Mouse (Mus musculus): ENCODE results near the gene Rgma. TPM values are rescaled to one million over a fixed set of nuclear protein-coding genes. Genes with fewer than 3 reads are reported as not detected.
A peak's percentile ranks its signal among the peaks of the same experiment; 100 is the strongest.

The Rgma gene
- polyA plus RNA-seq, 1 experiment from 2014 or later, result 40.5 TPM

GRCm38 (mm10) chr7:73376101-73377001 is 1.0 kb downstream of the Rgma start:
- Histone ChIP-seq H3K4me1 (replicated peaks; ENCODE audit: control insufficient read depth, insufficient read depth, low read length) (peaks cover 31% of the 10 kb centered on the region), H3K9ac (ENCODE audit: low read length) (peak overlapping the region; percentile 95)
- WGBS, result under 1% methylated on average over 39 of the region's 39 CpGs

GRCm38 (mm10) chr7:73377307-73377706 is 2.0 kb downstream of the Rgma start:
- H3K36me3 ChIP-seq (ENCODE audit: control insufficient read depth, insufficient read depth, low read length), result no peaks in the 10 kb centered on the region
- 15% methylated on average over 12 of the region's 12 CpGs for WGBS
- peak overlapping the region; percentile 95 for H3K9ac ChIP-seq (ENCODE audit: low read length)
- peak overlapping the region; percentile 76 for H3K4me3 ChIP-seq (ENCODE audit: low read depth, low read length)
- H3K9me3 ChIP-seq (ENCODE audit: control insufficient read depth, low read length), result no peaks in the 10 kb centered on the region
- peak; percentile 62 for DNase-seq (ENCODE audit: low spot score)
- peaks cover 26% of the 10 kb centered on the region for H3K4me1 ChIP-seq (replicated peaks; ENCODE audit: control insufficient read depth, insufficient read depth, low read length)
- peaks cover 4% of the 10 kb centered on the region; the same call in 1 of the 2 replicates for H3K27me3 ChIP-seq (ENCODE audit: control insufficient read depth, insufficient read depth, low read length)
- H3K27ac ChIP-seq (ENCODE audit: low read depth, low read length), result no peak overlapping the region
- ATAC-seq (replicated peaks; ENCODE audit: low FRiP score), result no peak
- peak overlapping the region; percentile 88 for H3K4me2 ChIP-seq (ENCODE audit: low read depth, low read length, severe bottlenecking)

More at GRCm38 (mm10) chr7:73376101-73377001, 1.0 kb downstream of the Rgma start:
- no peaks in the 10 kb centered on the region for H3K9me3 ChIP-seq (ENCODE audit: control insufficient read depth, low read length)
- H3K27me3 ChIP-seq (ENCODE audit: control insufficient read depth, insufficient read depth, low read length), result peaks cover 4% of the 10 kb centered on the region; the same call in 1 of the 2 replicates
- peak overlapping the region; percentile 88 for H3K4me2 ChIP-seq (ENCODE audit: low read depth, low read length, severe bottlenecking)
- H3K4me3 ChIP-seq (ENCODE audit: low read depth, low read length), result peak overlapping the region; percentile 76
- peak overlapping the region; percentile 86 for H3K27ac ChIP-seq (ENCODE audit: low read depth, low read length)
- ATAC-seq (replicated peaks; ENCODE audit: low FRiP score) (peak; percentile 29), DNase-seq (ENCODE audit: low spot score) (peak; percentile 77)
- H3K36me3 ChIP-seq (ENCODE audit: control insufficient read depth, insufficient read depth, low read length), result no peaks in the 10 kb centered on the region

- 61% methylated on average over 6 of the region's 6 CpGs for WGBS
- H3K9ac ChIP-seq (ENCODE audit: low read length), result peak overlapping the region; percentile 95
- H3K4me1 ChIP-seq (replicated peaks; ENCODE audit: control insufficient read depth, insufficient read depth, low read length), result peaks cover 22% of the 10 kb centered on the region
- DNase-seq (ENCODE audit: low spot score), result no peak
- H3K36me3 ChIP-seq (ENCODE audit: control insufficient read depth, insufficient read depth, low read length), result no peaks in the 10 kb centered on the region; the same call in 1 of the 2 replicates
- no peak overlapping the region for H3K27ac ChIP-seq (ENCODE audit: low read depth, low read length)
- H3K9me3 ChIP-seq (ENCODE audit: control insufficient read depth, low read length), result no peaks in the 10 kb centered on the region
- H3K4me3 ChIP-seq (ENCODE audit: low read depth, low read length), result peak overlapping the region; percentile 76
- ATAC-seq (replicated peaks; ENCODE audit: low FRiP score), result no peak
- H3K4me2 ChIP-seq (ENCODE audit: low read depth, low read length, severe bottlenecking), result peak overlapping the region; percentile 88
- peaks cover 4% of the 10 kb centered on the region; the same call in 1 of the 2 replicates for H3K27me3 ChIP-seq (ENCODE audit: control insufficient read depth, insufficient read depth, low read length)
These were observed 2.7 kb downstream of the Rgma start for GRCm38 (mm10) chr7:73378034-73378433.

GRCm38 (mm10) chr7:73382843-73383242 is 7.5 kb downstream of the Rgma start:
- H3K4me2 ChIP-seq (ENCODE audit: low read depth, low read length, severe bottlenecking), result no peak overlapping the region
- 87% methylated on average over 7 of the region's 7 CpGs for WGBS
- ATAC-seq (replicated peaks; ENCODE audit: low FRiP score) (no peak), DNase-seq (ENCODE audit: low spot score) (no peak)
- peaks cover under 1% of the 10 kb centered on the region; the same call in 1 of the 2 replicates for H3K36me3 ChIP-seq (ENCODE audit: control insufficient read depth, insufficient read depth, low read length)
- no peaks in the 10 kb centered on the region for H3K9me3 ChIP-seq (ENCODE audit: control insufficient read depth, low read length)
- no peaks in the 10 kb centered on the region for H3K27me3 ChIP-seq (ENCODE audit: control insufficient read depth, insufficient read depth, low read length)
- no peak overlapping the region for H3K27ac ChIP-seq (ENCODE audit: low read depth, low read length)
- H3K4me3 ChIP-seq (ENCODE audit: low read depth, low read length), result no peak overlapping the region
- H3K4me1 ChIP-seq (replicated peaks; ENCODE audit: control insufficient read depth, insufficient read depth, low read length), result peaks cover 18% of the 10 kb centered on the region
- H3K9ac ChIP-seq (ENCODE audit: low read length), result no peak overlapping the region

- WGBS, result 61% methylated on average over 2 of the region's 2 CpGs
- Histone ChIP-seq H3K4me1 (replicated peaks; ENCODE audit: control insufficient read depth, insufficient read depth, low read length) (peaks cover 22% of the 10 kb centered on the region), H3K4me2 (ENCODE audit: low read depth, low read length, severe bottlenecking) (no peak overlapping the region), H3K4me3 (ENCODE audit: low read depth, low read length) (no peak overlapping the region), H3K36me3 (ENCODE audit: control insufficient read depth, insufficient read depth, low read length) (peaks cover 6% of the 10 kb centered on the region; the same call in 1 of the 2 replicates), H3K9ac (ENCODE audit: low read length) (no peak overlapping the region), H3K27ac (ENCODE audit: low read depth, low read length) (no peak overlapping the region), H3K9me3 (ENCODE audit: control insufficient read depth, low read length) (no peaks in the 10 kb centered on the region), H3K27me3 (ENCODE audit: control insufficient read depth, insufficient read depth, low read length) (no peaks in the 10 kb centered on the region)
- DNase-seq (ENCODE audit: low spot score) (no peak), ATAC-seq (replicated peaks; ENCODE audit: low FRiP score) (no peak)
These were observed 13.6 kb downstream of the Rgma start for GRCm38 (mm10) chr7:73388866-73389265.

- no peaks in the 10 kb centered on the region for H3K9me3 ChIP-seq (ENCODE audit: control insufficient read depth, low read length)
- H3K9ac ChIP-seq (ENCODE audit: low read length), result no peak overlapping the region; the same call in 1 of the 2 replicates
- peaks cover 6% of the 10 kb centered on the region; the same call in 1 of the 2 replicates for H3K36me3 ChIP-seq (ENCODE audit: control insufficient read depth, insufficient read depth, low read length)
- no peaks in the 10 kb centered on the region for H3K27me3 ChIP-seq (ENCODE audit: control insufficient read depth, insufficient read depth, low read length)
- peak overlapping the region; percentile 54; the same call in 1 of the 2 replicates for H3K27ac ChIP-seq (ENCODE audit: low read depth, low read length)
- peak overlapping the region; percentile 87; the same call in 1 of the 2 replicates for H3K4me3 ChIP-seq (ENCODE audit: low read depth, low read length)
- H3K4me2 ChIP-seq (ENCODE audit: low read depth, low read length, severe bottlenecking), result peak overlapping the region; percentile 86; the same call in 1 of the 2 replicates
- 4% methylated on average over 9 of the region's 9 CpGs for WGBS
- no peak for ATAC-seq (replicated peaks; ENCODE audit: low FRiP score)
- DNase-seq (ENCODE audit: low spot score), result no peak
- H3K4me1 ChIP-seq (replicated peaks; ENCODE audit: control insufficient read depth, insufficient read depth, low read length), result peaks cover 22% of the 10 kb centered on the region
These were observed 14.1 kb downstream of the Rgma start for GRCm38 (mm10) chr7:73389419-73389818.

GRCm38 (mm10) chr7:73389871-73390294 is 14.6 kb downstream of the Rgma start:
- Histone ChIP-seq H3K4me1 (replicated peaks; ENCODE audit: control insufficient read depth, insufficient read depth, low read length) (peaks cover 22% of the 10 kb centered on the region), H3K4me3 (ENCODE audit: low read depth, low read length) (peak overlapping the region; percentile 87), H3K27ac (ENCODE audit: low read depth, low read length) (peak overlapping the region; percentile 54; the same call in 1 of the 2 replicates), H3K9me3 (ENCODE audit: control insufficient read depth, low read length) (no peaks in the 10 kb centered on the region), H3K27me3 (ENCODE audit: control insufficient read depth, insufficient read depth, low read length) (no peaks in the 10 kb centered on the region), H3K36me3 (ENCODE audit: control insufficient read depth, insufficient read depth, low read length) (peaks cover 6% of the 10 kb centered on the region; the same call in 1 of the 2 replicates), H3K9ac (ENCODE audit: low read length) (peak overlapping the region; percentile 96; the same call in 1 of the 2 replicates), H3K4me2 (ENCODE audit: low read depth, low read length, severe bottlenecking) (peak overlapping the region; percentile 86)
- ATAC-seq (replicated peaks; ENCODE audit: low FRiP score) (no peak), DNase-seq (ENCODE audit: low spot score) (peak; percentile 82)
- under 1% methylated on average over 15 of the region's 15 CpGs for WGBS

- no peaks in the 10 kb centered on the region for H3K27me3 ChIP-seq (ENCODE audit: control insufficient read depth, insufficient read depth, low read length)
- peak overlapping the region; percentile 96 for H3K9ac ChIP-seq (ENCODE audit: low read length)
- H3K4me2 ChIP-seq (ENCODE audit: low read depth, low read length, severe bottlenecking), result peak overlapping the region; percentile 86
- H3K36me3 ChIP-seq (ENCODE audit: control insufficient read depth, insufficient read depth, low read length), result peaks cover 6% of the 10 kb centered on the region; the same call in 1 of the 2 replicates
- WGBS, result 2% methylated on average over 18 of the region's 18 CpGs
- H3K9me3 ChIP-seq (ENCODE audit: control insufficient read depth, low read length), result no peaks in the 10 kb centered on the region
- ATAC-seq (replicated peaks; ENCODE audit: low FRiP score), result peak; percentile 32; the same call in 1 of the 2 replicates
- peak overlapping the region; percentile 87 for H3K4me3 ChIP-seq (ENCODE audit: low read depth, low read length)
- peaks cover 22% of the 10 kb centered on the region for H3K4me1 ChIP-seq (replicated peaks; ENCODE audit: control insufficient read depth, insufficient read depth, low read length)
- peak; percentile 73 for DNase-seq (ENCODE audit: low spot score)
- peak overlapping the region; percentile 89 for H3K27ac ChIP-seq (ENCODE audit: low read depth, low read length)
These were observed 15.2 kb downstream of the Rgma start for GRCm38 (mm10) chr7:73390426-73391001.
